Mouse (Mus musculus): Measurements from ENCODE around the gene Cspg4.
"Not testable (repeated sequence)": the region's sequence is repeated elsewhere in the genome, so short reads cannot be mapped to it uniquely, and the experiment has no call there.

Gene Cspg4

GRCm38 (mm10) chr9:56928041-56928811 is 63.4 kb downstream of the Cspg4 start, which contains the start of gene Snx33:
Gene Snx33, minus strand, starts transcription at chr9:56928371.
- DNase-seq = peak; percentile 92

DNA sequence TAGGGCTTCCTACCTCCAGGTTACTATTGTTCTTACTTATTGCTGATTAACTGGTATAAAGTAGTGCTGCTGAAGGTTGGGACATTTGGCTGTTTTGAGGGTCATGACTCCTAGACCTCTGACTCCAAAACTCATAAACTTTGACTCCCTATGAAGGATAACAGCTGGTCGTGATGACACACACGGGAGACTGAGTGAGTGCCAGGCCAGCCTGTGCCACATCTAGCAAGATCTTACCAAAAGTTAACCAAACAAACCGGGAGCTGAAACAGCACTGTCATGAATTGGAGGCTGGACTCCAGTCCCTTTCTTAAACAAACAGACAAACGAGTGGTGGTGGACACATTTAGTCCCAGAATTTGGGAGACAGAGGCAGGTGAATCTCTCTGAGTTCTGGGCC is 64.7 kb downstream of the Cspg4 start:
- no peak for DNase-seq

- no peak for DNase-seq
Observed at GRCm38 (mm10) chr9:56930556-56930955, 65.7 kb downstream of the Cspg4 start.

GRCm38 (mm10) chr9:56936861-56937222 is 72.0 kb downstream of the Cspg4 start:
- no peak for DNase-seq

DNA sequence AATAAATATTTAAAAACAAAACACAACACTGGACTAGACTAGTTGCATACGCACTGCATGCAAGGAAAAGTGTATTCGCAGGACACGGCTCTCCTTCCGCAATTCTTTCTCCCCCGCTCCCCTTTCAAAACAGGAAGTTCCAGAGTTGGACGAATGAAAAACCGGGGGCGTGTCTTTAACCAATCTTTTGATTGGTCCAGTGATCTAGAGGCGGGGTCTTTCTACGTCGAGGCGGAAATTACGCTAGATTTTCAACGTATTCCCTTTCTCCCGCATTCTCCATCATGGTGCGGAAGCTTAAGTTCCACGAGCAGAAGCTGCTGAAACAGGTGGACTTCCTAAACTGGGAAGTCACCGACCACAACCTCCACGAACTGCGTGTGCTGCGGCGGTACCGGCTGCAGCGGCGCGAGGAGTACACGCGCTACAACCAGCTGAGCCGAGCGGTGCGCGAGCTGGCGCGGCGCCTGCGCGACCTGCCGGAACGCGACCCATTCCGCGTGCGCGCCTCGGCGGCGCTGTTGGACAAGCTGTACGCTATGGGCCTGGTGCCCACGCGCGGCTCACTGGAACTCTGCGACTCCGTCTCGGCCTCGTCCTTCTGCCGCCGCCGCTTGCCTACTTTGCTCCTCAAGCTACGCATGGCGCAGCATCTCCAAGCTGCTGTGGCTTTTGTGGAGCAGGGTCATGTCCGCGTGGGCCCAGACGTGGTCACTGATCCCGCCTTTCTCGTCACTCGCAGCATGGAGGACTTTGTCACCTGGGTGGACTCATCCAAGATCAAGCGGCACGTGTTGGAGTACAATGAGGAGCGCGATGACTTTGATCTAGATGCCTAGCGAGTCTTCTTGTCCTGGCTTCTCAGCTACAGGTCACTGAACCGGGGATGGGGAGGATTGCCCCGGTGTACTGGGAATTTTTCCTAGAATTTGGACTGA is 72.7 kb downstream of the Cspg4 start, which contains the start of gene Imp3:
Imp3 (plus strand) TSS at position 253 of the 938 bp plus-strand sequence.
- DNase-seq = peak; percentile 89

DNA sequence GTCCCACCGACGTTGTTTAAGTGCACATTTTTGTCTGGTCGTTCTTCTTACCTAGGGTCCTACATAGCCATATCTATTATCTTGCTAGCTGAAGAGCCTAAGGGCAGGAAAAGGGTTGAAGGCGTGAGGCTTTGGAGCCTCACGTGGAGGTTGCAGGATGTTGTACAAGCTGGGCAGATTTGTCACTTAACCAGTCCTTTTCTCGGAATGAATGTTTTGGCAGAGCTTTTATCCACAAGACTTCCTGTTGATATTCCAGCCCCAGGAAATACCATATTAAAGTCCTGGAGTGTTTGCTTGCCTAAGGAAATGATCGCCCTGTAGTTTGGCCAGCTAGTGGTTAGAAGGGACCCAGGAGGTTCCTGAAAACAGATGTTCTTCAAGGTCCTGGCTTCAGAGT is 73.5 kb downstream of the Cspg4 start:
- DNase-seq = no peak

DNA sequence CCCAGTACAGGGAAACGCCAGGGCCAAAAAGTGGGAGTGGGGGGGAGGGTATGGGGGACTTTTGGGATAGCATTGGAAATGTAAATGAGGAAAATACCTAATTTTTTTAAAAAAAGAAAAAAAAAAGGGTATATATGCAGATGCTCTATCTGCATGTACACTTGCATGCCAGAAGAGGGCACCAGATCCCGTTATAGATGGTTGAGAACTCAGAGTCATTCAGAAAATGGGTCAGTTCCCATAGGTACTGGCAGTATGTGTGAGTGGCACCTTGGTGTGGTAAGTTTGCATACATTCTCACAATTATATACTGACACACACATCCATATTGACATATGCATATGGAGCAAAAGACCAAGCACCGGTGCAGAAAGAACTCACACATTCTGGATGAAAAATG is 82.6 kb downstream of the Cspg4 start:
- peak; percentile 73 for DNase-seq

DNA sequence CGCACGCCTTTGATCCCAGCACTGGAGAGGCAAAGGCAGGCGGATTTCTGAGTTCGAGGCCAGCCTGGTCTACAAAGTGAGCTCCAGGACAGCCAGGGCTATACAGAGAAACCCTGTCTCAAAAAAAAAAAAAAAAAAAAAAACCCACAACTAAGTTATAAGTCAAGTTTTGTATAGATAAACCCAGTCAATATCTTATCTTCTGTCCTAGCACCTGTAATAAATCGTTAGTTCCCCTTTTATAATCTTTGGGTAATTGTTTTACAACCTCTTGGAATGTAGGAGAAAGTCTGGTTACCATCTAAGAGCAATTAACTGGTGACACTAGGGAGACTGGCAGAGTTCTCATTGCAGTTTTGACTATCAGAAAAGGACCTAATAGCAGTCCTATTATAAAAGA is 83.9 kb downstream of the Cspg4 start:
- DNase-seq = not testable (repeated sequence)
